15 mouse cellular contexts compared by ENCODE assay signal in the genomic region with DNA sequence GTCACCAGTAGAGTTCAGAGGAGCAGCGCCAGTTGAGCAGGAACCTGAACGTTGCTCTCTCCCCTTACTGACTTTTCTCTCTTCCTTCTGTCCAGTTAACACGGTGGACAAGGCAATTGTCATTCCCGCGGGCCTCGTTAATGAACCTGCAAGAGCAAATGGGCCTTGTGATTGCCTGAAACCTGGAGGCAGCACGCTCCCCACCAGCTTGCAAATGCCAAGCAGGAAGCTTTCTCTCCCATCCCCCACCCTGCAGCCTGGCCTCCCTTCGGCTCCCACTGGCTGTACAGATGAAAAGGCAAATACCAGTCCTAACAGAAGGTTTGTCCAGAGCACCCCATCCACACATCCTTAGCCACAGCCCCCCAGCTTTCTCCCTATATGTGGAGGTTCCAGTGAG.
DNase-seq lines count a peak whose midpoint lies in the region; ATAC-seq lines count a peak whose summit lies in the region.
"Had no signal": no experiment of that assay in that cellular context is flagged by ENCODE, and none has a peak within 500 bp of the region (broad histone marks: within the 10 kb centered on the region; RNA-seq: fewer than 3 reads in every experiment).

No protein-coding gene starts in this region.

- no peak overlapping the region for H3K27ac ChIP-seq in hindbrain, embryonic 11.5 days (ENCODE audit: low read depth, low read length)
- no peak overlapping the region for H3K27ac ChIP-seq in hindbrain, embryonic 12.5 days
- no peak overlapping the region for H3K27ac ChIP-seq in midbrain, embryonic 11.5 days (ENCODE audit: low read depth, low read length)
- H3K27ac ChIP-seq: heart, adult 2 months; kidney, postnatal 0 days; liver, embryonic 12.5 days had no signal

- peak; percentile 30 for DNase-seq in hindbrain, embryonic 11.5 days (ENCODE audit: low spot score)
- peak; percentile 17 for DNase-seq in ES-CJ7 (ENCODE audit: low read depth, low spot score)
- DNase-seq in embryo, embryonic 10 days (ENCODE audit: low spot score), result peak; percentile 21
- peak; percentile 82 for DNase-seq in midbrain, embryonic 11.5 days (ENCODE audit: low spot score, missing footprints)
- DNase-seq in gastrocnemius, postnatal 10 days, result no peak
- DNase-seq in yolk sac, embryonic 10.5 days (ENCODE audit: low spot score), result no peak
- DNase-seq: adrenal gland, adult 8-10 months; heart, adult 2 months; lung, postnatal 36 days; thymus, postnatal 36 days had no signal

- H3K4me1 ChIP-seq in hindbrain, embryonic 11.5 days (replicated peaks; ENCODE audit: control insufficient read depth, insufficient read depth, low read length), result 0 out of 2 replicates have a peak, but pooled peaks cover 2% of the 10 kb centered on the region
- peaks cover 13% of the 10 kb centered on the region for H3K4me1 ChIP-seq in hindbrain, embryonic 12.5 days
- H3K4me1 ChIP-seq in midbrain, embryonic 11.5 days (ENCODE audit: control insufficient read depth, insufficient read depth, low read length), result no peaks in the 10 kb centered on the region
- H3K4me1 ChIP-seq: liver, embryonic 12.5 days had no signal

- H3K4me3 ChIP-seq in hindbrain, embryonic 11.5 days (ENCODE audit: low read depth, low read length), result no peak overlapping the region
- no peak overlapping the region for H3K4me3 ChIP-seq in hindbrain, embryonic 12.5 days
- H3K4me3 ChIP-seq in midbrain, embryonic 11.5 days (ENCODE audit: low read depth, low read length), result no peak overlapping the region
- H3K4me3 ChIP-seq: heart, adult 2 months; liver, embryonic 12.5 days had no signal

- H3K4me2 ChIP-seq in hindbrain, embryonic 11.5 days (replicated peaks; ENCODE audit: low read depth, low read length), result no peak overlapping the region
- H3K4me2 ChIP-seq in hindbrain, embryonic 12.5 days (replicated peaks), result no peak overlapping the region
- H3K4me2 ChIP-seq in midbrain, embryonic 11.5 days, result no peak overlapping the region
- H3K4me2 ChIP-seq: liver, embryonic 12.5 days had no signal

- H3K9ac ChIP-seq in hindbrain, embryonic 11.5 days (ENCODE audit: low read depth, low read length), result no peak overlapping the region
- H3K9ac ChIP-seq in hindbrain, embryonic 12.5 days, result no peak overlapping the region
- H3K9ac ChIP-seq in midbrain, embryonic 11.5 days (ENCODE audit: low read length), result no peak overlapping the region
- H3K9ac ChIP-seq: liver, embryonic 12.5 days had no signal

- ATAC-seq in hindbrain, embryonic 11.5 days (ENCODE audit: low FRiP score), result no peak
- ATAC-seq in hindbrain, embryonic 12.5 days (ENCODE audit: low FRiP score), result no peak
- ATAC-seq in midbrain, embryonic 11.5 days (ENCODE audit: low FRiP score), result no peak
- no peak for ATAC-seq in CD4-positive, CD25-positive, alpha-beta regulatory T cell, adult 4 months
- ATAC-seq: liver, embryonic 12.5 days; Patski had no signal

- 19% methylated on average over 8 of the region's 8 CpGs for WGBS in hindbrain, embryonic 11.5 days
- 15% methylated on average over 7 of the region's 8 CpGs for WGBS in hindbrain, embryonic 12.5 days
- WGBS in midbrain, embryonic 11.5 days, result 31% methylated on average over 8 of the region's 8 CpGs

- H3K27me3 ChIP-seq in hindbrain, embryonic 11.5 days (ENCODE audit: control insufficient read depth, insufficient read depth, low read length), result peaks cover 10% of the 10 kb centered on the region; the same call in 1 of the 2 replicates
- H3K27me3 ChIP-seq in hindbrain, embryonic 12.5 days, result peaks cover 59% of the 10 kb centered on the region
- peaks cover 14% of the 10 kb centered on the region for H3K27me3 ChIP-seq in midbrain, embryonic 11.5 days (ENCODE audit: control insufficient read depth, insufficient read depth, low read length)

- H3K9me3 ChIP-seq in hindbrain, embryonic 11.5 days (ENCODE audit: control insufficient read depth, low read length), result no peaks in the 10 kb centered on the region
- no peaks in the 10 kb centered on the region for H3K9me3 ChIP-seq in hindbrain, embryonic 12.5 days (replicated peaks)
- no peaks in the 10 kb centered on the region for H3K9me3 ChIP-seq in midbrain, embryonic 11.5 days (ENCODE audit: control insufficient read depth, low read length)
- H3K9me3 ChIP-seq: liver, embryonic 12.5 days had no signal

- H3K36me3 ChIP-seq in hindbrain, embryonic 11.5 days (ENCODE audit: control insufficient read depth, insufficient read depth, low read length), result no peaks in the 10 kb centered on the region
- H3K36me3 ChIP-seq in hindbrain, embryonic 12.5 days, result no peaks in the 10 kb centered on the region
- H3K36me3 ChIP-seq in midbrain, embryonic 11.5 days (ENCODE audit: control insufficient read depth, insufficient read depth, low read length), result no peaks in the 10 kb centered on the region
- H3K36me3 ChIP-seq: liver, embryonic 12.5 days had no signal

Comparison
In these comparisons a context has a peak if more than half of its experiments do, and no peak if none do; other contexts are left out.
1. DNase-seq: peak in hindbrain, embryonic 11.5 days (single experiment), ES-CJ7 (single experiment), embryo, embryonic 10 days (single experiment) and midbrain, embryonic 11.5 days (single experiment); none in gastrocnemius, postnatal 10 days (single experiment) and yolk sac, embryonic 10.5 days (single experiment).